Comparison of ENCODE assay signal across 8 mouse cellular contexts in genomic region chr10:124349300-124349699, GRCm38 (mm10).
DNase-seq lines count a peak whose midpoint lies in the region; ATAC-seq and TF ChIP-seq lines count a peak whose summit lies in the region.

No protein-coding gene starts in this region.

- no peak overlapping the region for H3K4me3 ChIP-seq in layer of hippocampus, adult 2 months

- no peak for TF ChIP-seq CTCF in layer of hippocampus, adult 2 months (conservative IDR thresholded peaks at IDR 0.05)

- no peak overlapping the region for H3K27ac ChIP-seq in layer of hippocampus, adult 2 months

- DNase-seq in layer of hippocampus, adult 9-11 months, result peak; percentile 6
- no peak for DNase-seq in layer of hippocampus, adult 2 months (ENCODE audit: low spot score in 2 of 2)
- peak; percentile 94 for DNase-seq in Muller cell, postnatal 12 days (ENCODE audit: inconsistent ontology term)
- peak; percentile 1 for DNase-seq in c-Kit-positive CD71-negative TER-119-negative erythroid progenitor cells, embryonic 14.5 days (ENCODE audit: low read depth)
- peak; percentile 40 for DNase-seq in heart, postnatal 4 days
- DNase-seq in T-cell, adult 2 months (ENCODE audit: low spot score), result no peak

- no peak for ATAC-seq in erythroid progenitor cell, adult 5-6 weeks (replicated peaks; ENCODE audit: low FRiP score, poor library complexity, severe bottlenecking)
- ATAC-seq in frontal cortex, adult (ENCODE audit: low TSS enrichment), result no peak

Comparison
In these comparisons a context has a peak if more than half of its experiments do, and no peak if none do; other contexts are left out.
1. DNase-seq: peak in layer of hippocampus, adult 9-11 months (single experiment), Muller cell, postnatal 12 days (single experiment), c-Kit-positive CD71-negative TER-119-negative erythroid progenitor cells, embryonic 14.5 days (single experiment) and heart, postnatal 4 days (single experiment); none in layer of hippocampus, adult 2 months (0 of 2) and T-cell, adult 2 months (single experiment).